Mouse (Mus musculus) lung, adult 2 months (tissue): ENCODE results near the gene Prss57. TPM values are rescaled to one million over a fixed set of nuclear protein-coding genes. Genes with fewer than 3 reads are reported as not detected.
"Not testable (repeated sequence)": the region's sequence is repeated elsewhere in the genome, so short reads cannot be mapped to it uniquely, and the experiment has no call there.

Experiments
- DNase-seq: peaks from one replicate; pipeline ENCODE4 v3.0.0; 2022
- H3K4me1 ChIP-seq: fragments of 200-500 bp; 2 replicates; pipeline ENCODE4 v1.6.1; 2011; ENCODE audit warnings: low read length; ENCODE audit not compliant: control insufficient read depth, insufficient read depth
- H3K4me3 ChIP-seq: fragments of 200-500 bp; replicated peaks from 2 replicates; pipeline ENCODE3; 2011; ENCODE audit warnings: low read depth, mild to moderate bottlenecking, control low read depth, low read length; ENCODE audit errors: extremely low read depth
- CTCF ChIP-seq: fragments of 200-500 bp; IDR thresholded peaks from 2 replicates; pipeline ENCODE4 v1.5.1; 2011; ENCODE audit warnings: mild to moderate bottlenecking, low read length, control low read depth; ENCODE audit not compliant: insufficient read depth
- POLR2A ChIP-seq: fragments of 200-500 bp; IDR thresholded peaks from 2 replicates; pipeline ENCODE4 v1.6.1; 2011; ENCODE audit warnings: low read depth, mild to moderate bottlenecking, control low read depth, low read length, borderline replicate concordance; ENCODE audit errors: extremely low read depth
- WGBS: fragments of 180-500 bp; shearing (Covaris S2); methylation state at CpG from one replicate; pipeline ENCODE4 v1.1.7; 2018; 5-methylcytosine and 5-hydroxymethylcytosine counted together
- polyA plus RNA-seq: library from polyadenylated mRNA; depleted of rRNA; stranded (reverse); fragments of >200 nt; gene quantifications from 2 replicates; pipeline ENCODE4 v1.2.3, GENCODE M21; 2012

Prss57 gene
- polyA plus RNA-seq, 1 experiment, result 0.20 TPM

GRCm38 (mm10) chr10:79765228-79765745 lies 25.5 kb downstream of the Prss57 start:
- 52% methylated on average over 2 of the region's 2 CpGs for WGBS
- TF ChIP-seq POLR2A (no peak), CTCF (no peak)
- H3K4me3 ChIP-seq, result no peak overlapping the region
- H3K4me1 ChIP-seq, result peaks cover 8% of the 10 kb centered on the region
- DNase-seq, result no peak

GRCm38 (mm10) chr10:79764234-79764633 lies 26.5 kb downstream of the Prss57 start:
- TF ChIP-seq POLR2A (no peak), CTCF (no peak)
- H3K4me3 ChIP-seq, result no peak overlapping the region
- peaks cover 8% of the 10 kb centered on the region for H3K4me1 ChIP-seq
- no peak for DNase-seq
- 61% methylated on average over 7 of the region's 7 CpGs for WGBS

DNA sequence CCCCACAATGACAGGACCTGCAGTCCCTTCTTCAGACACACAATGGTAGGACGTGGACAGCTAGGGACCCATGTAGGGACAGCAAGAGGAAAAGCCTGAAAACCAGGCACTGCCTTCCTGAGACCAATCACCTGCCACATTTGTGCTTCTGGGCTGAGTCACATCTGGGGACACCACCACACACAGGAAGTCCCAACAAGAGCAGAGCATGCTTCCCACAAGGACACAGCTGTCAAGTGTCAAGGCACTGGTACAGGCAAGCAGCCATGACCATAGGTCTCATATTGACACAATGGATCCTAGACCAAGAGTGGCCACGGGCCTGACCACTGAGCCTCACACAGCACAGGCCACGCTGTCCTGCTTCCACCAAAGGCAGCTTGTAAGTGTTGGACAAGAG lies 27.9 kb downstream of the Prss57 start:
- H3K4me3 ChIP-seq, result no peak overlapping the region
- H3K4me1 ChIP-seq, result peaks cover 8% of the 10 kb centered on the region
- TF ChIP-seq CTCF (no peak), POLR2A (no peak)
- no peak for DNase-seq
- 84% methylated on average over 3 of the region's 3 CpGs for WGBS

GRCm38 (mm10) chr10:79760603-79761143 lies 30.1 kb downstream of the Prss57 start:
- WGBS, result 82% methylated on average over 11 of the region's 11 CpGs
- H3K4me1 ChIP-seq, result no peaks in the 10 kb centered on the region; the same call in 1 of the 2 replicates
- H3K4me3 ChIP-seq, result no peak overlapping the region
- DNase-seq, result no peak
- TF ChIP-seq CTCF, result no peak
- TF ChIP-seq POLR2A, result no peak

- not testable (repeated sequence) for H3K4me3 ChIP-seq, DNase-seq, H3K4me1 ChIP-seq
- 86% methylated on average over 1 of the region's 1 CpGs for WGBS
These were observed 31.1 kb downstream of the Prss57 start for GRCm38 (mm10) chr10:79759675-79760074.

DNA sequence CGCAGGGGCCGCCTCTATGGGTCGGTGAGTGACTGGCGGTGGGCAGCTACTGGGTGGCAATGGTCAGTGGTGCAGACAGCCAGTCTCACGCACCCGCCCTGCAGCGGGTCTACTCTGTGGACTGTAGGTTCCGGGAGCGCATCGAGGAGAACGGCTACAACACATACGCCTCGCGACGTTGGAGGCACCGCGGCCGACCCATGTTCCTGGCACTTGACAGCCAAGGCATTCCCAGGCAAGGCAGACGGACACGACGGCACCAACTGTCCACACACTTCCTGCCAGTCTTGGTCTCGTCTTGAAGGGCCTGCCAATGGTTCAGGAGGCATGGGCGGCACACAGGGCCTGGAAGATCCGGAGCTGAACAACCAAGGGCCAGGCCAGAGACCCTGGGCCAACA lies 34.1 kb downstream of the Prss57 start:
- no peak for DNase-seq
- WGBS, result 88% methylated on average over 24 of the region's 24 CpGs

GRCm38 (mm10) chr10:79755854-79756253 lies 34.9 kb downstream of the Prss57 start:
- no peaks in the 10 kb centered on the region for H3K4me1 ChIP-seq
- no peak overlapping the region for H3K4me3 ChIP-seq
- 74% methylated on average over 3 of the region's 3 CpGs for WGBS
- no peak for DNase-seq
- no peak for TF ChIP-seq CTCF
- no peak for TF ChIP-seq POLR2A

More for the DNA sequence above, 34.1 kb downstream of the Prss57 start:
- Histone ChIP-seq H3K4me1 (no peaks in the 10 kb centered on the region), H3K4me3 (no peak overlapping the region)
- no peak for TF ChIP-seq POLR2A
- no peak for TF ChIP-seq CTCF

DNA sequence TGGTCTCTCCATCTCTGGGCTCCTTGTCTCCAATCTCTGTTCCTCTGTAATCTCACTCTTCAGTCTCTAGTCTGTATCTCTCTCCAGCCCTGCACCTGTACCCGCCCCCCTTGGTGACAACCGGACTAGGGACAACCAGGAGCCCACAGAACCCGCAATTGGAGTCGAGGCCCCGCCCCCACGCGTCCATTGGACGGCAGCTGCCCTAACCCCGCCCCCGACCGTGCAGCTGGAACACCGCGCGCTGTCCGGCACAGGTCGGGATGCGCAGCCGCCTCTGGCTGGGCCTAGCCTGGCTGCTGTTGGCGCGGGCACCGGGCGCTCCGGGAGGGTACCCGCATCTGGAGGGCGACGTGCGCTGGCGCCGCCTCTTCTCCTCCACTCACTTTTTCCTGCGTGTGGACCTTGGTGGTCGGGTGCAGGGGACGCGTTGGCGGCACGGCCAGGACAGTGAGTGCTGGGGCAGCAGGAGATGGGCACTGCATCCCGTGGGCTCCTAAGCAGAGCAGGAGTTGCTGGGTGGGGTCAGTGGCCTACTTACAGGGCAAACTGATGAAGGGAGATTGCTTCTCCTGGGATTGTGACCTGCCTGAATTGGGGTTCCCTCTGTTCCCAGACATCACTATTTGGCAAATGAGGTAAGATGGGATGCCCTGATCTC lies 35.8 kb downstream of the Prss57 start, which contains the start of gene Fgf22:
Gene Fgf22, plus strand, starts transcription at position 221 of the 661 bp plus-strand sequence.
- 4% methylated on average over 36 of the region's 36 CpGs for WGBS
- Histone ChIP-seq H3K4me1 (no peaks in the 10 kb centered on the region), H3K4me3 (no peak within 1 kb of the TSS)
- peak; percentile 61 for DNase-seq
- TF ChIP-seq CTCF, result no peak
- TF ChIP-seq POLR2A, result no peak

GRCm38 (mm10) chr10:79748496-79748895 lies 42.3 kb downstream of the Prss57 start:
- Histone ChIP-seq H3K4me3 (no peak overlapping the region), H3K4me1 (peaks cover 8% of the 10 kb centered on the region)
- TF ChIP-seq CTCF, result no peak
- TF ChIP-seq POLR2A, result no peak
- DNase-seq, result no peak
- 83% methylated on average over 6 of the region's 6 CpGs for WGBS

DNA sequence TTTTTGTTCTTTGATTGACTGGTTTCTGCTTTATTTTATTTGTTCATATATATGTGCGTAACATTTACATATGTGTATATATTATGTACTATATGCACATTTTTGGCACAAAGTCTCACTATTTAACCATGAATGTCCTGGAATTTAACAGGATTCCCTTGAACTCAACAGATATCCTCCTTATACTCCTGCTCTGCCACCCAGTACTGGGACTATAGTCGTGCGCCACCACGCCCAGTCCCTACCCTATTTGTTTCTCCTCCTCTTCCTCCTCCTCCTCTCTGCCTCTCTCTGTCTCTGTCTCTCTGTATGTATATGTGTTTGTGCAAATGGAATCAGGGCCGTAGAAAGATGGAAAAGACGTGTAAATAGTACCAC lies 44.0 kb downstream of the Prss57 start:
- 25% methylated on average over 6 of the region's 6 CpGs for WGBS
- Histone ChIP-seq H3K4me1 (peaks cover 8% of the 10 kb centered on the region), H3K4me3 (no peak overlapping the region)
- TF ChIP-seq CTCF (no peak), POLR2A (no peak)
- no peak for DNase-seq
